Mouse (Mus musculus): ENCODE results near the gene Zfp618.

Zfp618 gene

DNA sequence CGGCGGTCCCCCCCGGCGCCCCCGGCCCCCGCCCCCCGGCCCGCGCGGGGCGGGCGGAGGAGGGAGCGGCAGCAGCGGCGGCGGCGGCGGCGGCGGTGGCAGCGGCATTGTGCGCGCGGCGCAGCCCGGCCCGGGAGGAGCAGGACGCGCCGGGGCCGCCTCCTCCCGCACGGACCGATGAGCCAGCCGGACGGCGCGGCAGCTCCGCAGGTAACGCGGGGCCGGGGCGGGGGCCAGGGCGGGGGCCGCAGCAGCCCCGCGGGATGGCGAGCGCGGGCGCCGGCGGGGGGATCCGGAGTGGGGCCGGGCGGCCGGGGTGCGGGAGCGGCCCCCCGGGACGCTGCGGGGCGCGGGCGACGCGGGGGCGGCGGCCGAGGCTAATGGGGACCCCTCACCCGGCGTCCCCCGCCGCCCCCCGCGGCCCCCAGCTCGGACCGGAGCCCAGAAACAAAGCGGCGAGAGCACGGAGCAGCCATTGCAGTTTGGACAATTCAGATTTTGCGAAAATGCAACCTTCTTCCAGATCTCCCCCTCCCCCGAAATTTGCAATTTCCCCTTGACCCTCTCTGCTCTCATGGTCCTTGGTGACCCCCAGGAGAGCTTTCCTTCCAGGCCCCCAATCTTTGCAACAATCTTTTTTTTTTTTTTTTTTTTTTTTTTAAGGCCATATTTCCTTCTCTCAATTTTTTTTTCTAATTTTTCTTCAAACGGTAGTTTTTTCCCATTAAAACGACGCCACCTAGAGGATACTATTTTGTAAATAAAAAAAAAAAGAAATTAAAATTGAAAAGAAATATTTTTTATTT is at the start of gene Zfp618:
Gene Zfp618, plus strand, starts transcription at position 77 of the 806 bp plus-strand sequence.
- DNase-seq (ENCODE audit: extremely low spot score): peak; percentile 31

DNA sequence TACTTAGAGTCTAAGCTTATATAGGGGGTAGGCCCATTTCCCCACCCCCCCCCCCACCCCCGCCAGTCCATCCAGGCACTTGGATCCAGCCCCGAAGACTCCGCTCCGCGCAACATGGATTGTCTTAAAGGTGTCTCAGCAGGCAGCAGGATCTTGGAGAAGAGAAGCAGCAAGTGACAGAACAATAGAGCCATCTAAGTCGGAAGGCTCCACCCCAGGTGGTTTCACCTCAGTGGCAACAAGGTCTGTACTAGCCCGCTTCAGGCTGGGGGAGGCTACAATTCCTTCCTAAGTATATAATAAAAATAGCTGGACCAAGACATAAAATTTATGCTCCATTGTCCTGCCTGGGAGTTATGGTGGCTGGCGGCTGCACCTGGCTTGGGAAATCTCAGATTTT is 48.3 kb upstream of the Zfp618 start:
- DNase-seq (ENCODE audit: extremely low spot score): no peak

DNA sequence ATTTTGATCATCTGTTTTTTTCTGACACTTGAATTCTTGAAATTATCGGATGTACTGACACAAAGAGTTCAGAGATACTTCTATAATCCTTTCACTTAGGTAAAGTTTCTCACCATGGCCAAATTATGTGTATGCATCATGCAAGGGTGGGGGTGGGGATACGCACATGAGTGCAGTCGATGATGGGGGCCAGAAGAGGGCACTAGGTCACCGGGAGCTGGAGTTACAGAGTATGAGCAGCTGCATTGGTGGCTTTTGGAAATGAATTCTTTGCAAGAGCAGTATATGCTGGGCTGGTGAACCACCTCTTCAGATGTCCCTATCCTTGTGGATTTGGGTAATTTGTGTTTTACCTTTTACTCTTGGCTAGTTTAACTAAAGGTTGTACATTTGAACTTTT is 31.6 kb upstream of the Zfp618 start:
- no peak for DNase-seq (ENCODE audit: extremely low spot score)

DNA sequence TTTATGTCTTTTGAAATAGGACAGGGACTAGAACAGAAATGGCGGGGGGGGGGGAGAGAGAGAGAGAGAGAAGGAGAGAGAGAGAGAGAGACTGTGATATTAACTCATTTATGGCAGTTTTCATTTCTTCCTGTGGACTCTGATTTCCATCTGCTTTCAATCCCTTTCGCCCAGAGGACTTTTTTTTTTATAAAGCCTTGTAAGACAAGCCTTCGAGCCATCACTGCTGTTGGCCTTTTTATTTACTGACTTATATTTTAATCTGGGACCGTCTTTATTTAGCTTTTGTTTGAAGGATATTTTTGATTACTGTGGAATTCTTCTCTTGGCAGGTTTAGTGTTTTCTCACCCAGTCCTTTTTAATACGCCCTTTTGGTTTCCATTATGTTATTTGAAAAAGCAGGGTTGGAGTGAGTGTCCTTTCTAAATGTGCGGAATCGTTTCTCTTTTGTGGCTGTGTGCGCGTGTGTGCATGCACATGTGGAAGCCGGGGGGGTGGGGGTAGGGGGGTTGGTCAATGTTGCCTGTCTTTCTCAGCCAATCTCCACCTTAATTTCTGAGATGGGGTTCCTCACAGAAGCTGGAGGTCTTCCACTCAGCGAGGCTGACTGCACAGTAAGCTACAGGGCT is 29.7 kb upstream of the Zfp618 start:
- DNase-seq (ENCODE audit: extremely low spot score): no peak

DNA sequence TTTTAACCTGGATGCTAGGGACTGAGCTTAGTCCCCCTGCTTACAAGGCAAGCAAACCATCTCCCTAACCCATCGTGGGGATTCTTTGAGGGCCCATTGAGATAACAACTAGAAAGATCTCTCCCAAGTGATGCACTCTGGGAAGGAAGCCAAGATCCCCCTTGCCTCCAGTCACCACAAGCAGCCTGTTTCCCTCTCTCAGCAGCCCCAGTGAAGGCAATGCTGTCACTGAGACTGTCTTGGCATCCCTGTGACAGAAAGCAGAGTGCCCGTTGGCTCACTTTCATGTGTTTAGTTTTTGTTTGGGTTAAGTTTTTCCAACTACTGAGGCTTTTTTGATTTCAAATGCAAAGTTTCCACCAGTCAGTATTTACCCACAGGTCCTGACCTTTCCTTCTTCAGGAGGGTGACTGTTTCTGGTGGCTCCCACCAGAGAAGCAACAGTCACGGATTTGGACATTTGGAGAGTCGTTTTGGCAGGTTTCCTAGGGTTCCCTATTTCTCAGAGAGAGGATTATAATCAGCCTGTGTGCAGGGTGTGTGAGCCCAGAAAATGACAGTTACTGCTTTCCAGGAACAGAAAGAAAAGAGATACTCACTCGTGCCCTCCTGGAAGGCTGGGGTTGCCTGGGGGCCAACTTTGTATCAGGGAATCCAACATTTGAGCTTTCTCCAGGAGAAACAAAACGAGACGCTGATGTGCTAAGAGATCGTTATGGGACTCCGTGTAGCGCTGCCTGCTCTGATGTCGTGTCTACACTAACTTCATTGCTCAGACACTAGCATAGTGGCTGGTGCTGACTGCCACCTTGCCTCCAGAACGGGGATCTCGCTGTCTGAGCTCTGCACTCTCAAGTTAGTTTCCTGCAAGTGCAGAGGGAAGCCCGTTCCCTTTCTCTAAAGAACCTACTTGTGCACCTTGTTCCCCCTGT is 23.1 kb upstream of the Zfp618 start:
- no peak for DNase-seq (ENCODE audit: extremely low spot score)

DNA sequence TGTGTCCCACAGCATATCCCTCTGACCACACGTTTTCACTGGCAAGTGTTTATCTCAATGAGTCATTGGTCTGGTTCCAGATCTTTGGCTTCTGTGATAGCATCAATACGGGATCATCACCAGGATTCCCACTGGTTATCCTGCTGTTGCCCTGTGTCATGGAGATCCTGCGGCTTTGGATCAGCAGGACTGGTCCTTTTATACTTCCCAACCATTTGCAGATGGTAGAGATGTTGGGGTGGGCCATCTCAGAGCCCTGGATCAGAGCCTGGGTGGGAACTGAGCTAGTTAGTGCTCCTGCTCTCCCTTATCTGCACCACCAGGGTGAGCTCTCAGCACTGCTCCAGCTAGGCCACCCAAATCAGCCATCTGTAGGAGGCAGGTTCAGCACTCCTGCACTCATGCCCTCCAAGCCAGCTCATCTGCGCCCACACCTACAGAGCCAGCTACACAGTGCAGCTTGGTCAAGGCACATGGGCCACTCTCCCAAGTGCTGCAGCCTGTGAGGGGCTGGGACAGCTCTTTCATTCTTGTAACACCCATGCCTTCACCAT is 21.0 kb upstream of the Zfp618 start:
- DNase-seq (ENCODE audit: extremely low spot score): no peak

DNA sequence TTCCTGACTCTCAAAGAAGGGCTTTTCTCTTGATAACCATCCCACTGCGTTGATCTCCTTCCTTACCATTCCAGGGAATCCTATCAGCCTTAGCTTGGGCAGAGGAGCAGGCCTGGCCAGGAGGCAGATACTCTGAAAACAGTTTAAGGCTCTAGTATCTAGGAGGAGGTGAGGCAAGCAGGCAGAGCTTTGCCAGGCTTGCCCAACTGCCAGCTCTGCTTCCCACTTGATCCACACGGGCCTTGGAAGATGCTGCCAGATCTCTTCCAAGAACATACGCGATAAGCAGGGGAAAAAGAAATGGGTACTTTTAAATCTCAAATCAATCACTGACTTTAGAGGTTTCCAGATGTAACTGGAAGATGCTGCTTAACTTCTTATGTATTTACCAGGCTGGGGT is 1.6 kb upstream of the Zfp618 start:
- DNase-seq (ENCODE audit: extremely low spot score): no peak

DNA sequence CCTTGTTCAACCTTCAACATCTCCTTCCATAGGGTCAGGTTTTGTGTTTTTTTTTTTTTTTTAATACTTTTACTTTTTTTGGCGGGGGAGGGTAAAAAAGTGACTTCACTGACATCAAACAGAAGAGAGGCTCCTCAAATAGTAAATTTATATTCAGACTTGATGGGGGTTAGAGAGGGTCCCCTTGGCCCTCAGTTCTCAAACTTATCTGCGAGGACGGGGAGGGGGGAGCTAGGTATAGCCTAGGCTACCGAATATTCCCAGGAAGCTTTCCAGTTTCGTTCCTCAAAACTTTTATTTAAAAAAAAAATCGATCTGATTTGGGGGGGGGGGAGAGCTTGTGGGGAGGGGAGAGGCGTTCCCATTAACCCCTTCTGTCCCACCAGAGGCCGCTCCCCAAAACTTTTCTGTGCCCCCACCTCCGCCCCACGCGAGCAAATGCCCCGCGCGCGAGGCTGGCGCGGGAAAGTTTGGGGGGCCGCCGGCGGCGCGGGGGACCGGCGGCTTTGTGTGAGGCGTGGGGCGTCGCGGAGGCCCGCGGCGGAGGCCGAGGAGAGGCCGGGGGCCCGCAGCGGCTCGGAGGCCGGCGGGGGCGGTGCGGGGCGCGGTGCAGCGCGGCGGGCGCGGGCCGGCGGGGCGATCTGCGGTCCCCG is 403 bp upstream of the Zfp618 start:
- DNase-seq (ENCODE audit: extremely low spot score): peak; percentile 29

DNA sequence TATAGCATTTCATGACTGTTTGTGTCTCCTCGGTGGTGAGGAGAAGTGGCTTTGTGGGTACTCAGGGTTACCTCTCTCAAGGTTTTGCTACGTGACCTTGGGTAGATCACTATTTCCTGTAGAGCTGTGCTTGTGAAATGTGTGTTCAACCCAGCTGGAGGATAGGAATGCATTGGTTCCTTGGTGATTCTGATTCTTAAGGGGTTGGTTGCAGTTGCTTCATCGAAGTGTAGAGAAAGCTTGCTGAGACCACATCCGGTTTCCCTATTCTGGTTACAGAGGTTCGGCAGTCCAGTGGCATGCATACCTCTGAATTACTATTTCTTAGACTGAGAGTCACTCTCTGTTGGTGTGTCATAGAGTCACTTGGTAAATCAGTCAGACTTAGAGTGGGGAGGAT is 4.2 kb downstream of the Zfp618 start:
- DNase-seq (ENCODE audit: extremely low spot score): no peak

DNA sequence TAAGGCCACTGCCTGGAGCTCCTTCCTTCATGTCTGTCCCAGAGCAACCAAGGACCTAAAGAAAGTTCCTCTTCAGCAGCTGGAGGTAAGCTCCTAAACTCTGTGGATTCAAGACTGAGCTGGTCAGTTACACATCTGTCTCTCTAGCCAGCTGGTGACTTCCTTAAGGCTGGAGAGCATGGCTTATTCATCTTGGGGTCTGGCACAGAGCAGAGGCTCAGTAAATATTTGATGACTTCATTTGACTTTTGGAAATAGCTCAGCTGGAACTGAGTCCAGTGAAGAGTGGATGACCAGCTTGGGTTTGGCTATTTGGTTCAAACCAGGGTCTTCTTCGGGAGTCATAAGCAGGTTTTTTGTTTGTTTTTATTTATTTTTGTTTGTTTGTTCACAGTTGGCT is 6.6 kb downstream of the Zfp618 start:
- DNase-seq (ENCODE audit: extremely low spot score): no peak

DNA sequence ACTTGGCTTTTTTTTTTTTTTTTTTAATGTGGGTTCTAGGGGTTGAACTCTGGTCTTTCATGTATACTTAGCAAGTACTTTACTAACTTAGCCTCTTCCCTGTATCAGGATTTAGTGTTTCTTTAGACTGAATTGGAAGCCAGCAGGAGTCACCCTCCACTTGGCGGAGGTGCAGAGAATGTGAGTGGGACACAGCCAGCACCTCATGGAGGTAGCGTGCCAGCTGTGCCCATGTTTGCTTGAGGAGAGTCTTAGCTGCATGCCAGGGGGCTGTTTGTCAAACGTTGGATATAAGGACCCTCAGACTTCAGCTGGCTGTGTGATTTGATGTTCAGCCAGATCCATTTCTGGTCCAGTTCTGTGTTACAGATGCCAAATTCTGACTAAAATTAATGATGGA is 7.7 kb downstream of the Zfp618 start:
- no peak for DNase-seq (ENCODE audit: extremely low spot score)

DNA sequence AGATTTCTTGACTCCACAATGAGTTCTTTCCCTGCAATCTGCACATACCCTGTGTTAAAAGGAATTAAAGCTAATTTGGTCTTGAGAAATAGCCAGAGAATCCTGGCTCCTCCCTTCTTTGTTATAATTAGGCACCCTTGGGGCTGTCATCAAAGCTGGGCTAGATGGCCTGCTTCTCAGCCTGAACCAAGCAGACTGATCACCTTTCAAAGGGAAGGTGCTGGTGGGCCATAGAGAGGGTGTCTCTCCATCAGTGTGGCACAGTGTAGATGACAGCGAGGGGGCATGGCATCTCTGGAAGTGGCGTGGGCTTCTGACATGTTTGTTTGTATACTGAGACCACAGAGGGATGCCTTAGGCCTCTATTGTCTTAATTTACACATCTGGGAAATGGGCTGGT is 9.5 kb downstream of the Zfp618 start:
- no peak for DNase-seq (ENCODE audit: extremely low spot score)

DNA sequence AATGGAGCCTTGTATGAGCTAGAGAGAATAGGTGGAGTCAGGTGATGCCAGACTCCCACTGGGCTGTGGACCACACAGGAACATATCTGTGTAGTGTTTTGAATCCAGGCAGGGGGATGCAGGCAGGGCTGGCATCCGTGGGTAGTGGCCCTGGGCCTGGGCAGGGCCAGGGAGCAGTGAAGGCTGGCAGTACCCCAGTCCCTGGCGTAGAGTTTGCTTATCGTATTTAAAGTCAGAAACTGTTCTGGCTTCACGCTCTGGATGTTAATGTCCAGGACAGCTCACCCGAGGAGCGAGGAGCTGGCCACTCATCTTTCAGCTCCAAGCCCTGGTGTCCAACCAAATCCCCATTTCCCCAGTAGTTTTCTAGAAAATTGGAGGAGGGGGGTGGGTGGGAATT is 10.2 kb downstream of the Zfp618 start:
- no peak for DNase-seq (ENCODE audit: extremely low spot score)

DNA sequence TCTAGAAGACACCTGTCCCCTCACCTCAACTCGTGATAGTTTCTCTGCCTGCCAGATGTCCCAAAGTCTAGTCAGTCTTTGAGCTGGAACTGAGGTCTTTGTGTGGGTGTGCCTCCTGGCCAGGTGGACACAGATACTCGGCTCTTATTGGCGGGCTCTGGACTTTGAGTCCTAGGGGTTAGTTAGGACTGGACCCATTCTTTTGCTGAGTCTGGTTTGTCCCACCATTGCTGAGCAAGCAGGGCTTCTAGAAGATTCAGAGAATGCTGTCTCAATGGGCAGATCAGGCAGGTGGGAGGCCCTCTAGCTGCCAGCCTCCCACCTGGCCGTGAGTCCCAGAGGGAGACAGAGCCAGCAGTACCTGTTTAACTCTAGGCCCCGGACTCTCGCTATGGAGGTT is 12.1 kb downstream of the Zfp618 start:
- no peak for DNase-seq (ENCODE audit: extremely low spot score)

DNA sequence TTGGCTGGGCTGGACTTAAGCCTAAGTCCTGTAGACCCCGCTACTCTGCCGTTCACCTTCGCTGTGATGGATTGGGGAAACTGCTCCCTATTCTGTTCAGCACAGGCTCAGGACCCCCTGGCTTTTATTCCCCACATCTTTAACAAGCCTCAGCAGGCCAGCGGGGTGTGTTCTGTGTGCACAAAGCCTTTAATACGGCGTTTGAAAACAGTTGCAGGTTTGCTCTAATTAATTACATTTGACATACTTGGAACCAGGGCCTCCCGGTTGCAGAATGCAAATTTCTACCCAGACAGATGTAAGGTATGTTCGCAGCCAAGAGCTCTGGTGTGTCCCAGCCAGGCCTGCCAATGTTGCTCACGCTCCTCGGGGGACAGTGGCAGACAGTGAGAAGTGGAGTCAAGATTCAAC is 13.1 kb downstream of the Zfp618 start:
- DNase-seq (ENCODE audit: extremely low spot score): no peak

DNA sequence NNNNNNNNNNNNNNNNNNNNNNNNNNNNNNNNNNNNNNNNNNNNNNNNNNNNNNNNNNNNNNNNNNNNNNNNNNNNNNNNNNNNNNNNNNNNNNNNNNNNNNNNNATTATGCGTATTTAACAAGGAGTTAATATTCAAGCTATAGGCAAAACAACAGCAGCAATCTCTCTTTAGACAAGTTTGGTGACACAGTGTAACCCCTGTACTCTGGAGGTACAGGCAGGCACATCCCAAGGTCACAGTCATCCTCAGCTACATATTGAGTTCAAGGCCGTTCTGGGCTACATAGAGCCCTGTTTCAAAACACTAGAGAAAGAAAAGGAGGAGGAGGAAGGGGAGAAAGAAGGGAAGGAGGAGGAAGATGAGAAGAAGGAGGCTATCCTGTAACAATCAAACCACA is 16.2 kb downstream of the Zfp618 start:
- no peak for DNase-seq (ENCODE audit: extremely low spot score)

DNA sequence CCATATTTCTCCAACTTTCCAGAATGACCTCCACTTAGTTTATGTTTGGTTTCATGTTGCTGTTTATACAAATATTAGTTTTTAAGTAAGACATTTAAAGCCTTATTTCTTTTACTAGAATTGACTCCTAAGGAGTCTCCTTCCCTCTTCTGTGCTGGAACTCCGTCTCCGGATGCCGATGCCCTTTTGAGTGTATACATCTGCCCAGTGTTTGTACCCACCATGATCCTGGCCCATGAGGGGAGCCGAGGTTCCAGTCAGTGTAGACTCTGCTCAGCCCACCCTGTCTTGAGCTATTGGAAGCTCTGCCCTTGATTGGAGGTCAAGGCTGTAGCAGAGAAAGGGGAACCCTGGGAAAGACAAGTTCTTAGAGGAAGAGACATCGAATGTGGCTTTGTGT is 18.2 kb downstream of the Zfp618 start:
- no peak for DNase-seq (ENCODE audit: extremely low spot score)

DNA sequence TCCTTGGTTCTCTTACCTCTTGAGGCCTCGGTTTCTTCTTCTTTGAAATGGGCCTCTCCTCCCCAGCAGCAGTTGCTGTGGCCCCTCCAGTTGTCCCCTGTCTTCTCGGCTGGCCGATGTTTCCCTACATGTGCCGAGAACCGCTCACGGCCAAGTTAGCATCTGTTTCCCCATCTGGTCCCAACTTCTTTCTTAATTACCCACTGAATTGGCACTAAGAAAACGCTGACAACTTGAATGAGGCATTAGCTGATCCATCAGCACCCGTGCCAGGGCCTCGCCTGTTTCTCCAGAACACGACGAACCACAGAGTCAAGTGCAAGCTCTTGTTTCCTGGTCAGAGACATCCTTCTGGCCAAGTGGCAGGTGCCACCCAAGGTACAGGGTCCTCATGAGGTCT is 26.0 kb downstream of the Zfp618 start:
- DNase-seq (ENCODE audit: extremely low spot score): no peak

DNA sequence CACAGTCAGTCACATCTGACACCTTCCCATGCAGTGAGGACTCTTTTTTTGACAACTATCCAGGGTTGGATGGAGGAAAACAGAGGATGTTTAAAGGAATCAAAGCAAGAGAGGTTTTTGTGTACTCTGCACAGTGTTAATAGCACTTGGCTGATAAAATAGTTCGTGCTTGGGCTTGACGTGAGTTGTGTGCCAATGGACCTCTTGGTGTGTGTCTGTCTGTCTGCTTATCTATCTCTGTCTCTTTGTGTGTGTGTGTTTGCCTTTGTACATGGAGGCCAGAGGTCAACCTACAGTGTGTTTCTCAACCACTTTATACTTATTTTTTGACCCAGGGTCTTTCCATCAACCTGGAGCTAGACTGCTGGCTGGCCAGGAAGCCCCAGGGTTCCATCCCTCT is 27.8 kb downstream of the Zfp618 start:
- DNase-seq (ENCODE audit: extremely low spot score): no peak

DNA sequence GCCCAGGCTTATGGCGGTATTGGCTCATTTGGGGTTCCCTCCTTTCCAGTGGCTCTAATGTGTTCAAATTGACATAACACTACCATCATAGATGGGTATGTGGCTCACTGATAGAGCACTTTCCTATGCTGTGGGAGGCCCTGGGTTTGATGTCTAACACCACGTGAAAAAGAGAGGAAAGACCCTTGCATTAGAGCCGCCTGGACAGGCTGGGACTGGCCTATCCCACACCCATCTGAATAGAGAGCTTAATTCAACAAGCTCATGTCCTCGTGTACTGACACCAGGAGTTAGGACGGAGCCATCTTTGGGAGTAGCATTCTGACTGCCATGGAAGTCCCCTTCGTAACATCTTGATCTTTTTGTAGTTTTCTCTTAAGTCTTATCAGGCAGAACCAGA is 32.2 kb downstream of the Zfp618 start:
- no peak for DNase-seq (ENCODE audit: extremely low spot score)

DNA sequence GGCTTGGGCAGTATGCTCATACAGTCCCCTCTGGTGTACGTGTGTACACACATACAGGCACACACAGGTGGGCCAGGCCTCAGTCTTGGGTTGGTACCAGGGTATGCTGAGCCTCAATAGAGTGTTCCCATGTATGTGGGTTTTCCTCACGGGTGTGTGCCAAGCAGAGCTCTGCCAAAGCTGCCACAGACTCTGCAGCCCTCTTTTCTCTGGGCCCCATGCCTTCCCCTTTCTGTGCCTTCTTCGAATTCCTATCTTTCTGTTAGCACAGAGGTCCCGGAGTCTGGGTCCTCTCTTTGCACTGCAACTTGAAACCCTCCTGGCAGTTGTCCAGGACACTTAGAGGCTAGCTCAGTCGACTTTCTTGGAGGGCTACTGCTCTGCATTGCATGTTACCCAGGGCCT is 33.1 kb downstream of the Zfp618 start:
- no peak for DNase-seq (ENCODE audit: extremely low spot score)

DNA sequence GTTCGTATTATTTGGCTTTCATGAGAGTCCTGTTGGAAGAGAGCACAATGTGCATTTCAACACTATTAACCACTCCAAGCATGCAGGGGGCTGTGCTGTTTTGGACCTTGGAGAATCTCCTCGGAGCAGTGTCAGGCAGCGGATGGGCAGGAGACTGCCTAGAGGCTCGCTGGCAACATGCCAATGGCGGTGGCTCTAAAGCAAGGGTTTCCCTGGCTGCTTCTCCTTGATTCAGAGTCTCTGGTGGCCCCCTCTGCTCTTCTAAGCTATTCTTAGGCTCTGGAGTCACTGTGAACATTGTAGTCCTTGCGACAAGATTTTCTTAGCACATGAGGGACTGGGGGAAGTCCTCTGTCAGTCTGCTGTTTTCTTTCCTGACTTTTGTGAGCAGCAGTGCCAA is 33.5 kb downstream of the Zfp618 start:
- DNase-seq (ENCODE audit: extremely low spot score): no peak

All from embryo, embryonic 9.5 days (tissue).